Mouse (Mus musculus): ENCODE data around the gene Sfxn2.

The Sfxn2 gene

DNA sequence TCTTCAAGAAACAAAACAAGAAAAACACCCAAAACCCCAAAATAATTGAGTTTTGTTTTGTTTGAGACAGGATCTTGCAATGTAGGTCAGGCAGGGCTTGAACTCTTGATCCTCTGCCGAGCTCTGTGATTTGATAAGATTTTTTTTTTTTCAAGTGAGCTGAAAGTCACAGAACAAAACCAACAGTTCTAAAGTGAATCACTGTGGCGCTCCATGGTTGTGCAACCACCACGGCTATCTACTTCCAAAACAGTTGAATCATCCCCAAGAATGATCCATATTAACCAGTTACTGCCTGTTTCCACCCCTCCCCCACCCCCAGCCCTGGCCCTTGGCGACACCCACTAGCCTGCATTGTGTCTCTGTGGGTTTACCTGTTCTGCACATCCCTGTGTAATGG is 27.2 kb downstream of the Sfxn2 start:
- no peak for DNase-seq

DNA sequence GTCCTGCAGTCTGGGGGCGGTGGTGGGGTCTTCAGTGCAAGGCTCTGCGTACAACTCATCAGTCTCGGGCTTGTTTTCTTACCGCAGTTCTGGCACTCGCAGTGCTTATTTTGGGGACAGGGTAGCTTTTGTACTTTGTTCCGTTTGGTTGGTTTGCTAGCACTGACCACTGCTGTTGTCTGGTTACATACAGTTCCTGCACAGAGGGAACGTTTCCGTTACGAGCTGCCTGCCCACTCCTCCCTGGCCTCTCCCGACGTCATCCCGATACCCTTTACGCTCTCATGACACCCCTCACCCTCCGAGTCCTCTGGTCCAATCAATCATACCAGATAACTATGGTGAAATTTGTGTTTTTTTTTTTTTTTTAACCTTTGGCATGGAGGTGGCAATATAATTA is 28.3 kb downstream of the Sfxn2 start:
- DNase-seq = no peak

DNA sequence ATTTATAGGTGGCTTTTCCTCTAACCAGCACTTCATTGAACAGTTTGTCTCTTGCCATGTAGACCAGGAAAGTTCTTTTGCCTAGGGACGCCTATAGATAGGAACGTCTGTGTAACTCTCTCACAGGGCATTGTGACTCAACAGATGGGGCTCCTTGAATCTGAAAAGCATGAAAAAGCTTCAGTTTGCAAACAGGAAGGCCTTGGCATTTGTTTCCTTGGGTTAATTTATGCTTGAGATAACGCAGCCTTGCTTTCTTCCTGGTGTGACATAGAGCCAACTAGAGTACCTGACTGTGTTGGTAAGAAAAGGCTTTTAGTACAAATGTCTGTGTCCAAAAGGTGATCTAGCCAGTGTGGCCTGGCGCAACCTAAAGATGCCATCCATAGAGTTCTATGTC is 29.2 kb downstream of the Sfxn2 start:
- DNase-seq = no peak

DNA sequence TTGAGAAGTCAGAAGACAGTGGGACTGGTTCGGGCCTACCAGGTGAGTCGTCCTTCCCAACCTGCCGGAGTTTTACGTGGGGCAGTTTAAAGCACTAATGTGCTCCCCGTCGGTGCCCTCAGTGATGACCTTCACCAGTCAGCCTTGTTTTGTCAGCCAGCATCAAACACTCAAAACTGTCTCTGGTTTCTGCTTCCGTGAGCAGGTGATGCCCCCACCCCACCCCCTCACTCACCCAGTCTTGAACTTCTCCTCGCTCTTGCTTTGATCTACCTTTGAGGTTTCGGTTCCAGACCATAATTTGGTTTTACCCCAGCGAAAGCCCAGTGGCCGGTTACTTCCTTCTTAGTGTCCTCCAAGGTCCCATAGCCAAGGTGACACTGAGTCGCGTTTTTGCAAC is 33.6 kb downstream of the Sfxn2 start:
- DNase-seq = no peak

- DNase-seq = peak; percentile 52
Observed at GRCm38 (mm10) chr19:46607424-46607823, 34.3 kb downstream of the Sfxn2 start.

DNA sequence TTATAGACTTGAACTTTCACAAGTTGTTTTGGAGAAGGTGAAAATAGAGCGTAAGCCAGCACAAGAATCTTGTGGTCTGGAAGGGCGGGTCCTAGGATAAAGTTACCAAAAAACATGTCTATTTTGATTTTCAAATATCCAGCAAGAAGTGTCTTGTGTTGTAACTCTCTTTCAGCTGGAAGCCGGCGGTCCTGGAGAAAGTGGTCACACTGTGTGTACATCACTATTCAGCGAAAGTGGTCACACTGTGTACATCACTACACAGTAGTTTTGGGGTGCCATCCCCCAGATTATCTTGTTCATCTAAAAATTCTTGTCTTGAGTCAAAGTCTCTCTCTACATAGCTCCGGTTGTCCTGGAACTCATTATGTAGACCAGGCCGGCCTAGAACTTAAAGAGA is 35.0 kb downstream of the Sfxn2 start:
- DNase-seq = no peak

GRCm38 (mm10) chr19:46616378-46616777 is 43.2 kb downstream of the Sfxn2 start:
- no peak for DNase-seq

- DNase-seq = no peak
Observed at GRCm38 (mm10) chr19:46617361-46617760, 44.2 kb downstream of the Sfxn2 start.

GRCm38 (mm10) chr19:46618322-46618721 is 45.2 kb downstream of the Sfxn2 start:
- DNase-seq = no peak

GRCm38 (mm10) chr19:46619001-46619400 is 45.8 kb downstream of the Sfxn2 start:
- no peak for DNase-seq

DNA sequence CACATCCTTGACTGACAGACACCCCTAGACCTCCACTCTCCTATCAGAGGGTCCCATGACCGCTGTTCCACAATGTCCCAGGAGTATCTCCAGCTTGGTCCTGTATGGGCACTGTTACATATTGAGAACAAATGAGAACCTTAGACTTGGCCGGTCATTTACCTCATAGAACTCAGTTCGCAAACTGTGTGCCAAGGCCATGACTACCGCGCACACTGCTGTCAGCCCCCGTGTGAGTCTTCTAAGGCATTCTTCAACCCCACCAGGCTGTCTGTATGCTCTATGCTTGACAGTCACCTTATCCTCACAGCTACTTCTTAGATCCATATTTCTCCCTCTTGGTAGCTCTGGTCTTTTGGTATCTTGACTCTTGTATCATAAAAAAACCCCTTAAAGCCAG is 46.4 kb downstream of the Sfxn2 start:
- no peak for DNase-seq

DNA sequence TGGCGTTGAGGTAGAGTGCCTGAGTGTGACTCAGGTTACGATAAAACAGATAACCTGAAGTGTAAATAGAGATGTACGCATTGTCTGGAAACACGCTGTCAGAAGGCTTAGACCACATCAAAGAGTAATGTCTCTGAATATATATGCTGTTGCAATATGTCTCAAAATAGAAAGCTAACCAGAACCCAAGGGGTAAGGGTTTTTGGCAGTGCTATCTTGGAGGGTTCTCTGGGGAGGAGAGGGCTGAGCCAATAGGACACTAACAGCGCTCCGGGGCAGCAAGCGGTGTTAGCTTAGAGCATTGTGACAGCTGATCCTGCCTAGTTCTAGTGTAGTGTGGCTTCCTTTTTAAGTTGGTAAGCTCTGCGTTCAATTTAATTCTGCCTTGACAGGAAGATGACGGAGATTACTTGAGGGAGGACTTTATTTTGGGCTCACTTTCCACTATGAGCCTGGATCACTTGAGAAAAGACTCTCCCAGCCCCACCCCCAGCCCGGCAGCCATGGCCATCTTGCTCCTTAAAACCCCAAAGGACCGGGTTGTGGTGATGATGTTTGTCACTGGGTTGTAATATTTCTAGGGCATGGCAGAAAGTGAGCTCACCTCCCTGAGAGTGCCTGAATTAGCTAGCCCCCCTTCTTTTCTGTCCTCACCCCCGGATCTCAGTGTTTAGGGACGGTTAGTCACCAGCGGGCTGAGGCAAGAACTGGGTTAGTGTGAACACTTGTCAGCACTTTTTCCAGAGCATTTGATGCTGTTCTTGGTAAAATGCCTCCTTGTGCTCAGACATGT is 47.0 kb downstream of the Sfxn2 start:
- peak; percentile 33 for DNase-seq

DNA sequence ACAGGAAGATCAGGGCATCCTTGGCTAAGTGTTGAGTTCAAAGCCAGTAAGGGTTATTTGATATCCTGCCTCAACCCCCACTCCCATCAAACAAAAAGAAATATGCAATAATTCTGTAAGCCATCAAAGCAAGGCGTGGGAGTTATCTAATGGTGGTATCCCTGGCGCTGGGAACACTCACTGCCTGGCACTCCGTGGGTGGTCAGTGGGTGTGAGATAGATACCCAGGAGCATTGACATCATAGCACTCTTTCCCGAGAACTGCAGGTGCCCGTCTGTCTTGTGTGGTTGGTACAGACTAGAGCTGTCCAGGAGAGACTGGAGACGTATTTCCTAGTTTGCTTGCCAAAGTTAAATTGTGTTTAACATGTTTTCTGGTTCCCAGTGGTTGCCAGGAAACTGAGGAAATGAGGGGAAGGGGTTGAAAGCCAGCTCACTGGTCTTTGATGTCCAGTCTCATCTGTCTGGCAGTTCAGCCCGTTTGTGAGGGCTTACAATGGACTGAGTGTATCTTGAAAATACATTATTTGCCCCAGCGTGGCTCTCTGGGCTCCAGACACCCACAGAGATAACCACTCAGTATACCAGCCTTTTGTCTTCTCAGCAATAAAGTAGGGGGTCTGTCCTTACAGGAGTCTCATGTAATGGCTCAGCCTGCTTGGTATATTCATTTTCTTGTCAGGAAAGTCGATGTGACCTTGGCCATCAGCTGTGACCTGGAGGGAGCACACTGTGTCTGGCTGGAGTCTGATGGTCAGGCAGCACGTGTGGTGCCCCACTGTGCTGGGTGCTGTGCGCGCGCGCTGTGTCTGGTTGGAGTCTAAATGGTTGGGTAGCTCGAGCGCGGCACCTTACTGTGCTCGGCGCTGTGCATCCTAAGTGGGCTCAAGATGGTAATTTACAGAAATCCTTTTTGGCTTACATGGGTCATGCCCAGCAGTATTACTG is 48.3 kb downstream of the Sfxn2 start:
- DNase-seq = no peak

- no peak for DNase-seq
Observed at GRCm38 (mm10) chr19:46622659-46623193, 49.6 kb downstream of the Sfxn2 start.

GRCm38 (mm10) chr19:46623194-46623667 is 50.1 kb downstream of the Sfxn2 start:
- no peak for DNase-seq

- no peak for DNase-seq
Observed at GRCm38 (mm10) chr19:46623790-46624772, 50.9 kb downstream of the Sfxn2 start.

GRCm38 (mm10) chr19:46625015-46625414 is 51.9 kb downstream of the Sfxn2 start:
- no peak for DNase-seq

DNA sequence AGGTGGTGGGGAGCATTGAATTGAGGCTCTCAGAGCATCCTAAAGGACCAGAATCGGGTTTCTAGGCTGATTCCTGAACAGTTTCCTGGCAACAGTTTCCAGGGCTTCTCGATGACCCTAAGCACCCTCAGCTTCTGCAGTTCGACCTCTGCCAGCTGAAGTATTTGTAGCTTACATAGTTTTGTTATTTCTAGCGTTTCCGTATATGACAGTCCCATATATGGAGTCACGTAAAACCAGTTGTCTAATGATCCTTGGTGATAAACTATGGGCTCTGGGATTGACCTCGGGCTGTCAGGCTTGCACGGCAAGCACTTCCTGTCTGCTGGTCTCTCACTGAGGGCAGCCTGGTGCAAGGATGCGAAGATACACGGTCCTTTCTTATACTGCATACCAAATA is 52.4 kb downstream of the Sfxn2 start:
- no peak for DNase-seq

GRCm38 (mm10) chr19:46628403-46628802 is 55.2 kb downstream of the Sfxn2 start:
- no peak for DNase-seq

GRCm38 (mm10) chr19:46629807-46630206 is 56.6 kb downstream of the Sfxn2 start:
- no peak for DNase-seq

- no peak for DNase-seq
Observed at GRCm38 (mm10) chr19:46631637-46632036, 58.5 kb downstream of the Sfxn2 start.

DNA sequence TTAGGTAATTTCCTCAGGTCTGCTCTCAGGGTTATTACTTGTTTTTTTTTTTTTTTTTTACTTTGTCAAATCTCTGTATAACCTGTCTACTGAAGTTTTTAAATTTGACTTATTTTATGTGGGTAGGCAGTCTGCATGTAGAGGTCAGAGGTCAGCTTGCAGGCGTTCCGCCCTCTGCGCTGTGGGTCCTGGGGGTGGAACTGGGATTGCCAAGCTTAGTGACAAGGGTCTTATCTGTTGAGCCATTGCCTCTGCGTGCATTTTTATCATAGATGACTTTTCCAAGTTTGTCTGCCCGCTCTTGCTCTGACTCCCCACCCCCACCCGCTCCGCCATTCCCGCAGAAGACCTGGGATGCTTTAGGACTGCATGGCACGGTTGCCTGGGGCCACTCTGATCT is 62.6 kb downstream of the Sfxn2 start:
- no peak for DNase-seq
